Mouse (Mus musculus) T-helper 17 cell (primary cell): ENCODE data around the gene Kcnk2.

ENCODE experiments used
- in situ Hi-C, 2 experiments: fragments of 300-600 bp; cut with MboI, MseI; formaldehyde crosslinking; loops; 1 replicate in 1 of 2; 2 replicates in 1 of 2; pipeline ENCODE4 v1.15.1; 2025; ENCODE audit warnings: high pct_unique_total_duplicates in 2 of 2

The Kcnk2 gene

GRCm38 (mm10) chr1:189402223-189402943, at the start of gene Kcnk2:
Gene Kcnk2, minus strand, starts transcription at chr1:189402273.
- in situ Hi-C loops = no loop called here

- in situ Hi-C loops = no loop called here
Observed at GRCm38 (mm10) chr1:189440741-189441140, 38.7 kb upstream of the Kcnk2 start.

DNA sequence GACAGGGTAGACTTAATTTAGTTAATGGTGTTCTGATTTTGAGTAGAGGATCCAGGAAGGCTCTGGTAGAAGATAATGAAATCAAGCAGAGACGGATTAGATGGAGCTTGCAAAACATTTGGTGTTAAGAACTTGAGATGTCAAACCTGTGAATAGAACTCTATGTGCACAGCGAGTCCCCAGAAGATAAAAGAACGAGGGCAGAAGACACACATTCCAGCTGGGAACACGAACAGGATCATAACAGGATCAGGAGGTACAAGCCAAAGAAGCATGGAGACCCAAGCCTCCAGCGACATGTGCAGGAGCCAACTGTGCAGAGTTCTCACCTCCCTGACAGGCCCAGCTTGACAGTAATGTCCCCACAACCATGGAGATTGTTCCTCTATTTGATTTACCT, 35.1 kb upstream of the Kcnk2 start:
- in situ Hi-C loops = loop anchor here in 1 of 2 experiments (10.0 kb wide), 1 partner anchor 1502 kb away; no protein-coding TSS in a partner anchor

DNA sequence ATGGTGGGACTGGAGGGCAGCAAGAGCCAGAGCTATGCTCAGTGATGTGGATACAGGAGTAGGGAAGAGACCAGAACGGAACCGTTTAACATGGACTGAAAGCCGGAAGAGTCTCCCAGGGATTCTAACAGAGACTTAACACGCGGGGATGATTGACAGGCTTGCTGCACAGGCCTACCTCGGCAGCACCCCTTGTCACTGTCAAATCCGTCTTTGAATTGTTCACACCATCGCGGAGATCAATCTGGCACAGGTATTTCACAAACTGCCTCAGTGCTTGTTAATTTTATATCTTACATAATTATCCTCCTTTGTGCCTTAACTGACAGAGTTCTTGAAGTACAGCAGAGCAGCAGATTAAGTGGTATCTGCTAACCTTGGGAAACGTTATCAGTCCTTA, 33.4 kb upstream of the Kcnk2 start:
- in situ Hi-C loops = loop anchor here in 1 of 2 experiments (10.0 kb wide), 1 partner anchor 1501 kb away; no protein-coding TSS in a partner anchor

DNA sequence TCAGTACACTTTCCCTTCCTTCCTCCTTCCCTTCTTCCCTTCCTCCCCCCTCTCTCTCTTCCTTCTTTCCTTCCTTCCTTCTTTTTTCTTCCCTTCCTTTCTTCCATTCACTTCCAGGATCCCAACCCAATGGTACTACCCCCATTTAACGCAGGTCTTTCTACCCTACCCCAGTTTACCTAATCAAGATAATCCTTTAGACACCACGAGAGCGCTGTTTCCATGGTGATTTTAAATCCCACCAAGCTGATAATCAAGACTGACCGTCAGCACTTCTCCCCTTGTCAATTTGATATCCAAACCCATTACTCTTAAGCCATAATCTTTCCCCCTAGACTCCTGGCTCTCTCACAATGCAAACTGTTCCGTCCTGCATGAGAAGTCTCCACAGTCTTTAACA, 29.4 kb upstream of the Kcnk2 start:
- in situ Hi-C loops = loop anchor here in 1 of 2 experiments (10.0 kb wide), 1 partner anchor 1497 kb away; no protein-coding TSS in a partner anchor

DNA sequence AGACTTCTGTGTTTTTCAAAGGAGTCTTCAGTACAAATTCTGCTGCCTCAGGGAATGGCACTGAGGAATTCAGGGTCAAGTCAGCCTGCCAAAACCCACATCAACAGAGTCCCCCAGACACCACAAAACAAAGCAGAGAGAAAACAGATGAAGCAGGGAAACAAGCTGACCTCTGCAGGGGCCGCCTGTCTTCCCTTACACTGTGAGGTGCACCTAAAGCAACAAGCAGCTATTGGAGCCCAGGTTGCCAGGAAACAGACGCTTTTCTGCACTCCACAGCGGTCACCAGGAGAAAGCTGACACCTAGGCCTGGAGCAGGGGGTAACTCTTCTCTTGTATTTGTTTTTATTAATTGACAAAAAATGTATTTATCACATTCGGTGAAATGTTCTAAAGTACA, 28.5 kb upstream of the Kcnk2 start:
- in situ Hi-C loops = loop anchor here in 1 of 2 experiments (10.0 kb wide), 1 partner anchor 1496 kb away; no protein-coding TSS in a partner anchor

DNA sequence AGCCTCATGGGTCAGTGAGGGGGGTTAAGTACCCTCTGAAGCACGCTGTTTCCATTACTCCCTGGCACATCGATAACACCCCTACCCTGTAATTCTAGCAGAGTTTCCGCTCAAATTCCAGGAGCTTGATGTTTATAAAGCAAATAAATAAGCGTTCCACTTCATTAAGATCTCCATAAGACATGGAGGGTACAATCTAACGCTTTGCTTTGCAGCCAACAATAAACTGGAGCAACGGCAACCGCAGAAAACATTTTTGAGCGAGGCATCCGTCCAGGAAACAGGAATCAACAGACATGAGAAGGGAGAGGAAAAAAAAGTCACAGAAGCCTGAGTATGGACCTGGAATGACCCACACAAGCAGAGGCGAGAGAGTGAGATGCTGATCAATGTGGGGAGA, 27.5 kb upstream of the Kcnk2 start:
- in situ Hi-C loops = no loop called here

DNA sequence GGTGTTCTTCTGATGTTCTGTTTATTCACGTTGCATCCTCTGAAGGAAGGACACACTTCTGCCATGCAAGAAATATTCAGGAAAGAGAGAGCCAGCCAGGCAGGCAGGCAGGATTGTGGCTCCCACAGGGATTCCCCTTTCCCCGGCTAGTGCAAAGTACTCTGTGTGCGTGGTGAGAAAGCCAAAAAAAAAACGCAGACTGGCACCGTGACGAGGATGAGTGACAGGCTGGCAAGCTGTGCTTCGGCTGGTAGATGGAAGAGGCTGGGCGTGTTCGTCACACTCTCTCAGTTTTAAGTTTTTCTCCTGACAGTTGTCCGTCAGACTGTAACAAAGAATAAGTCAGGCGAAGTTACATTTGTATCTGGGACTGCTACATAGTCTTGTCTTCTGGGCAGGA, 24.2 kb upstream of the Kcnk2 start:
- in situ Hi-C loops = no loop called here

- in situ Hi-C loops = no loop called here
Observed at GRCm38 (mm10) chr1:189419914-189420313, 17.8 kb upstream of the Kcnk2 start.

GRCm38 (mm10) chr1:189409906-189410305, 7.8 kb upstream of the Kcnk2 start:
- in situ Hi-C loops = no loop called here

DNA sequence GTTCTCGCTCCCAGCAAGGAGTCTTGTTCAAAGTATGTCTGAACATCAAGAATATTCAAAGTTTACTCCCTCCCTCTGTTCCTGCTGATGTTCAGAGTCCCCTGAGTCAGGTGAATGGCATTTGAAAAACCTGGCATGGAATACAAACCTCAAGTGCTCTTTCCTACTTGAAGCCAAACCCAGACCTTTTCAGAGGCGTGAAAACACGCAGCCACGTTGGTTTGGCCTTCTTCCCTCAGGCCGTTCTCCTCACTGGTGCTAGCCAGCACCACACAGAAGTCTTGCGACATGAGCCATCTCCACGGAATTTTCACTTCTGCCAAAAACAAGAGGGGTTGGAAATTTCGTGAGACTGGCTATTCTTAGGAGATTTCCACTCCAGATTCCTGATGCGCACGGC, 3.1 kb upstream of the Kcnk2 start:
- in situ Hi-C loops = no loop called here

GRCm38 (mm10) chr1:189403546-189403945, 1.5 kb upstream of the Kcnk2 start:
- in situ Hi-C loops = no loop called here

GRCm38 (mm10) chr1:189403139-189403538, 1.1 kb upstream of the Kcnk2 start:
- in situ Hi-C loops = no loop called here

GRCm38 (mm10) chr1:189386848-189387247, 15.2 kb downstream of the Kcnk2 start:
- in situ Hi-C loops = no loop called here

GRCm38 (mm10) chr1:189386141-189386540, 15.9 kb downstream of the Kcnk2 start:
- in situ Hi-C loops = no loop called here

DNA sequence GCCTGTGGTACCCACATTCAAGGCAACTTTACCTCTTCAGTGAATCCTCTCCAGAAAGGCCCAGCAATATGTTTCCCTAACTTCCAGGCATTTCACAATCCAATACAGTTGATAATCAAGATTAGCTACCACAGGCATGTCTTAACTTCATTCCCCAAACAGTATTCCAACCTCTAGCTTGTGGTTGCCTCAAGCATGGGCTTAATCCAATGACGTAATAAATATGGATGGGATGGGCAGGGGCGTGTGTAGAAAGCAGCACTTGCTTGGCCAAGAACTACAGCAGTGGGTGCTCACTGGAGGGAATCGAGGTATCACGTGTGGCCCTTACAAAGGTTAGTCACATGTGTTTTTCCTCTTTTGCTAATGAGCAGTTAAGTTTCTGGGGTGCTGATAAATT, 34.4 kb downstream of the Kcnk2 start:
- in situ Hi-C loops = no loop called here

DNA sequence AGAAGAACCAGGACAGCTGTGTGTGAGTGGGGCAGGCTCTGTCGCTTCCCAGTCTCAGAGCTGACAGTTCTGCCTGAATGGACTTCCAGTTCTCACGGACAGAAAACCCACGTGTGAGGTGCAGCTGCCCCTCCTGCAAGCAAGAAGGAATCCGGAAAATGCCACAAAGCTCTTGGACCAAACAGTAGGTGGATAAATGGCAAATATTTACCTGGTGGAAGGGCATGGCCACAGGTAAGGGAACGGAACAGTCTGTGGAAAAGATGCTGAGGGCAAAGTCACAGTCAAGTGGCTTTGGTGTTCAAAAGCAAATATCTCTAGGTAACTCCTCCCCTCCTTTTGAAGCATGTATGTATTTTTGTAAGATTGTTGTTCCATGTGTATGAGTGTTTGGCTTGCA, 37.9 kb downstream of the Kcnk2 start:
- in situ Hi-C loops = no loop called here

GRCm38 (mm10) chr1:189362579-189362978, 39.5 kb downstream of the Kcnk2 start:
- in situ Hi-C loops = no loop called here

GRCm38 (mm10) chr1:189359699-189360098, 42.4 kb downstream of the Kcnk2 start:
- in situ Hi-C loops = no loop called here

GRCm38 (mm10) chr1:189353887-189354286, 48.2 kb downstream of the Kcnk2 start:
- in situ Hi-C loops = no loop called here

DNA sequence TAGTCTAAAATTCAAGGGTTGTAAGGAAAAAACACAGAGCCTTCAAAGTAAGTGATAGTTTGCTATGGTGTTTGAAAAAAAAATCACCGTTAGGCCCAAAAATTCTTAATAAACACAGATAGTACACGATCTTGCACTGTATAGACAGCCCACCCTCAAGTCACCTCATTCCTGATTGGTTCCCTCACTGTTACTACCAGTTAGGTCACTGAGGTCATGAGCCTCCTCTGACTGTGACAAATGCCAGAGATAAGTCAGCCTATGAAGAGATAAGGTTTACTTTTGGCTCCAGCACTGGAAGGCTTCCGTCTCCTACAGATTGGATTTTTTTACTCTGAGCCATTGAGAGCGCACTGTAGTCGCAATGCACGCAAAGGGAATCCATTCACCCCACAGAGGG, 50.3 kb downstream of the Kcnk2 start:
- in situ Hi-C loops = no loop called here

GRCm38 (mm10) chr1:189349205-189349604, 52.9 kb downstream of the Kcnk2 start:
- in situ Hi-C loops = no loop called here

- in situ Hi-C loops = no loop called here
Observed at GRCm38 (mm10) chr1:189345166-189345565, 56.9 kb downstream of the Kcnk2 start.
